Mouse (Mus musculus): ENCODE data around the gene Ankrd63.

- TF ChIP-seq CTCF (IDR thresholded peaks at IDR 0.05; ENCODE audit: low read depth, low read length) (no peak), POLR2A (IDR thresholded peaks at IDR 0.05; ENCODE audit: extremely low read depth, insufficient read depth, low read length) (no peak)
Measured at GRCm38 (mm10) chr2:118745915-118746901, 42.4 kb upstream of the Ankrd63 start.
